Mouse (Mus musculus): ENCODE data around the gene Pdcd2l. TPM values are rescaled to one million over a fixed set of nuclear protein-coding genes. Genes with fewer than 3 reads are reported as not detected.
A peak's percentile ranks its signal among the peaks of the same experiment; 100 is the strongest.

Pdcd2l gene
- polyA plus RNA-seq, 1 experiment from 2014 or later = 67.7 TPM

DNA sequence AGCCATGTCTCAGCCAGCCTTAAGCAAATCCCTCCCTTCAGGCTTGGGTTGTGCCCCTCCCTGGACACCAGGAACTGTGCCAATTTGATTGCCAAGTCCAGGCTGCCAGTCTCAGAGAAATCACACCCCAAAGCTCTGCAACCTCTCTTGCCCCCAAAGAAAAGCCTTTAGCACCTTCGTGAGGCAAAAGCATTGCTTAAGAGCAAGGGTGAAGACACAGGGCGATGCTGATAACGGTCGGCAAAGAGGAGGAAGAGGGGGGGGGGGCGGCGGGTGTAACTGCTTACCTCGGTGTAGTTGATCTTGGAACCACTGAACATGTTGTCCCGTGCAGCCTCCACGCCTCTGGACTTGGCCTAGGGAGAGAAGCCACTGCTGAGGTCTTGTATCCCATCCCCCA is 32.2 kb upstream of the Pdcd2l start:
- WGBS = 44% methylated on average over 9 of the region's 9 CpGs

DNA sequence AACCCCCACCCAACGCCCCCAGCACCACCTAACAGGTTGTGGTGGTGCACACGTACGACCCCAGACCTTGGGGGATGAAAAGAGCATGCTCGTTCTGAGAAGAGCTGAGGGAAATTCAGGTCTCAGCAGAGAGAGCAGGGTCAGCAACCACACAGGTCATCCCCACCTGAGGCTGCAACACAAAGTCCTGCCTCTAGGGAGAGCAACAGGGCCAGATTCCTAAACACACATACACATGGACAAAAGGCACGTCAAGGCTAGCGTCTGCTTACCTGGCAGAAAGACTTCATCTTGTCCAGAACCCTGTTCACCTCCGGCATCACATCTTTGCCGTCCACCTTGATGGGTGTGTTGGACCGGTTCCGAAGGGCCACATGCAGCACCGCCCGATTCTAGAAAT is 30.4 kb upstream of the Pdcd2l start:
- Histone ChIP-seq H3K4me1 (peaks cover 39% of the 10 kb centered on the region), H3K27me3 (no peaks in the 10 kb centered on the region), H3K27ac (no peak overlapping the region), H3K4me2 (no peak overlapping the region), H3K4me3 (replicated peaks) (no peak overlapping the region), H3K9ac (no peak overlapping the region), H3K9me3 (replicated peaks) (no peaks in the 10 kb centered on the region), H3K36me3 (peaks cover 67% of the 10 kb centered on the region)
- WGBS = 90% methylated on average over 12 of the region's 12 CpGs
- no peak for ATAC-seq (replicated peaks; ENCODE audit: low FRiP score)

More for the DNA sequence above, 32.2 kb upstream of the Pdcd2l start:
- Histone ChIP-seq H3K9me3 (replicated peaks) (no peaks in the 10 kb centered on the region), H3K27ac (no peak overlapping the region), H3K4me1 (peaks cover 47% of the 10 kb centered on the region), H3K36me3 (peaks cover 49% of the 10 kb centered on the region), H3K4me2 (peak overlapping the region; percentile 68), H3K4me3 (replicated peaks) (peak overlapping the region; percentile 86), H3K27me3 (no peaks in the 10 kb centered on the region), H3K9ac (peak overlapping the region; percentile 90; the same call in 1 of the 2 replicates)
- ATAC-seq (replicated peaks; ENCODE audit: low FRiP score) = no peak

DNA sequence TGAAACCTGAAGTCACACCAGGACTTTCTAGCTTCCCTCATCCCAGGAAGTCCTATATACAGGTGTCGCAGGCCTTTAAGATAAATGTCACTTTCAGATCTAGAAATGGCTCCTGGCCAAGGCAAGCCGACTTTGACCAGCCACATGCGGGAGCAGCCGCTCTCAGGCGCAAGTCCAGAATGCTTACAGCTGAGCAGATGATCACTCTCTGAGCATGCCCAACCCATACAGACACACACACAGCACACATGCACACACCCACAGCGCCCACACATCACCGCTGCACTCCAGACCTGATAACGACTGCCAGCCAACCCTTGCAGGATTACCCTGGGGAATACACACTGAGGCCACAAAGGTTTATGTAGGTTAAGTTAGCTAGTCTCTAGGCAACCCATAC is 29.6 kb upstream of the Pdcd2l start:
- no peak overlapping the region for H3K9ac ChIP-seq

DNA sequence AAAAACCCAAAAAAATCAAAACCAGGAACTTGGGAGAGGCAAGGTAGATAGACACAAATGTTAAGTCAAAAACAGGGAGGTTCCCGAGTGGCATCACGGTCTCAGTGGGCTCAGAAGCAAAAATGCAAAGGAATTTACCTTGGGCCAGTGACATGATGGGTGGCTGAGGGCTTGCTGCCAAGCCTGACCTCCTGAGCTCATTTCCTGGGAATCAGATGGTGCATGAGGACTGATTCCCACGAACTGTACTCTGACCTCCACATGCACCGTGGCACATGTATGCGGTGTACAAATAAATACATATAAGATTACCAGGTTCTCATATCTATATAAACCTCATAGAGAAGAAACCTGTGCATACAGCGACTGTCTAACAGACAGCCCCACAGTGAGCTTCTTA is 27.8 kb upstream of the Pdcd2l start:
- 91% methylated on average over 6 of the region's 6 CpGs for WGBS
- no peak for ATAC-seq (replicated peaks; ENCODE audit: low FRiP score)
- Histone ChIP-seq H3K4me3 (replicated peaks) (no peak overlapping the region), H3K9ac (no peak overlapping the region), H3K27me3 (no peaks in the 10 kb centered on the region), H3K36me3 (peaks cover 92% of the 10 kb centered on the region), H3K27ac (no peak overlapping the region), H3K9me3 (replicated peaks) (no peaks in the 10 kb centered on the region), H3K4me2 (no peak overlapping the region), H3K4me1 (peaks cover 33% of the 10 kb centered on the region)

More for the DNA sequence above, 29.6 kb upstream of the Pdcd2l start:
- H3K36me3 ChIP-seq = peaks cover 75% of the 10 kb centered on the region
- ATAC-seq (replicated peaks; ENCODE audit: low FRiP score) = no peak
- H3K27ac ChIP-seq = no peak overlapping the region
- WGBS = 76% methylated on average over 8 of the region's 8 CpGs
- no peaks in the 10 kb centered on the region for H3K27me3 ChIP-seq
- H3K4me2 ChIP-seq = no peak overlapping the region
- H3K4me3 ChIP-seq (replicated peaks) = no peak overlapping the region
- H3K4me1 ChIP-seq = peaks cover 39% of the 10 kb centered on the region
- H3K9me3 ChIP-seq (replicated peaks) = no peaks in the 10 kb centered on the region

DNA sequence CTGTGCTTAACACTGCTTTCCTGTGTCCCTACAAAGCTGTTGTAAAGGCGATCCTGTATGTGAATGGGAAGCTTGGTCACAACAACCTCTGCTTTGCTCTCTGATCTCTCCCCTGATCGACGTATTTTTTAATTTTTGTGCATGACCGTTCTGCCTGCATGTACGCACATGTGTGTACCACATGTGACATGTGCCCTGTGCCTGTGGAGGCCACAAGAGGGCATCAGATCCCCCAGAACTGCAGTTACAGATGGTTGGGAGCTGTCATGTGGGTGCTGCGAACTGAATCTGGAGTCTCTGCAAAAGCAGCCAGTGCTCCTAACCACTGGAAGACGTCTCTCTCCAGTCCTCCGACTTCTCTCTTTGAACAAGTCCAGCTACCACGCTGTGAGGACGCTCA is 25.9 kb upstream of the Pdcd2l start:
- WGBS = 95% methylated on average over 10 of the region's 10 CpGs

DNA sequence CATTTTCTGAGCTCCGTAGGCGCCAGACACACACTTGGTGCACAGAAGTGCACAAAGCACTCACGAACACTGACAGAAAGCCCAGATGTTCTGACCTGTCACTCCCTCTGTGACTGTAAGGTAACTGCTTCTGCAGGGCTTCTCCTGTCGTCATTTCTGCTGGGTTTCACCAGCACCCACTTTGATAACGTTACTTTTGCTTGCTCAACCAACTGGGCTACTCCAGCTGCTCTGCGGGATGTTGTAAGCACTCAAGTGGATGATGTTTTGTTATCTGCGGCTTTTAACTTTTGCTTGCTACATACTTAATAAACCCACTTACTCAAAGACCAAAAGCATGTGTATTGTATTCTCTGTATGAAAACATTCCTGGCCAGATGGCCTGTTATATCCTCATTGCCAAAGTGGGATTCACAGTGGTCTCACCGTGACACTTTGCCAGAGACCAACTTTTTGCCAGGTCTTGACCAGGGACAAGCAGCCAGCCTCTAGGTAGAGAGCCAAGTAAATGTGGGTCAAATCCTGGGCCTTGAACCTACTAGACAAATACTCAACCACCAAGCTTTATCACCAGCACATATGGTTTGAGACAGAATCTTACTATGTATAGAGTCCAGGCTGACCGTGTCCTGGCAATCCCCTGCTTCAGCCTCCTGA is 25.3 kb upstream of the Pdcd2l start:
- WGBS = 91% methylated on average over 9 of the region's 9 CpGs
- Histone ChIP-seq H3K4me3 (replicated peaks) (no peak overlapping the region), H3K9me3 (replicated peaks) (no peaks in the 10 kb centered on the region), H3K27ac (no peak overlapping the region), H3K9ac (no peak overlapping the region), H3K4me2 (no peak overlapping the region), H3K4me1 (peaks cover 8% of the 10 kb centered on the region), H3K27me3 (no peaks in the 10 kb centered on the region), H3K36me3 (peaks cover 99% of the 10 kb centered on the region)
- no peak for ATAC-seq (replicated peaks; ENCODE audit: low FRiP score)

More for the DNA sequence above, 25.9 kb upstream of the Pdcd2l start:
- peaks cover 13% of the 10 kb centered on the region for H3K4me1 ChIP-seq
- ATAC-seq (replicated peaks; ENCODE audit: low FRiP score) = no peak
- no peaks in the 10 kb centered on the region for H3K9me3 ChIP-seq (replicated peaks)
- no peaks in the 10 kb centered on the region for H3K27me3 ChIP-seq
- no peak overlapping the region for H3K9ac ChIP-seq
- H3K4me2 ChIP-seq = no peak overlapping the region
- H3K4me3 ChIP-seq (replicated peaks) = no peak overlapping the region
- H3K27ac ChIP-seq = no peak overlapping the region
- H3K36me3 ChIP-seq = peaks cover 99% of the 10 kb centered on the region

DNA sequence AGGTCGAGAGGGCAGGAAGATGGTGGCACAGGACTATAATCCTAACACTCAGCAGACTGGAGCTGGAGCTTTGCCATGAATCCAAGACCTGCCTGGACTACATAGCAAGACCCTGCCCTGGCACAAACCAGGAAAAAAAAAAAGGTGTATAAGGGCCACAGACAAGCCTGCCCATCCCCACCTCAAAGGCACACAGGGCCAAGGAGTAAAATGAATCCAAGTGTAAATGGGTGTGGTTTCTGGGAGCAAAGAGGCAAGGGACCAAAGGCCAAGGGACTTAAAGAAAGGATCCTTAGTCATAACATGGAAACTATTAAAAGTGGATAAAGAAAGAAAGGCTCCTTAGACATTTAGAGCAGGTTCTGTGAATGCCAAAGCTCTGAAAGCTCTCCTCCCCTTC is 22.0 kb upstream of the Pdcd2l start:
- no peaks in the 10 kb centered on the region for H3K27me3 ChIP-seq
- H3K4me3 ChIP-seq (replicated peaks) = no peak overlapping the region
- no peaks in the 10 kb centered on the region for H3K9me3 ChIP-seq (replicated peaks)
- no peaks in the 10 kb centered on the region for H3K4me1 ChIP-seq
- no peak overlapping the region for H3K4me2 ChIP-seq
- H3K27ac ChIP-seq = no peak overlapping the region
- ATAC-seq (replicated peaks; ENCODE audit: low FRiP score) = no peak
- H3K36me3 ChIP-seq = peaks cover 100% of the 10 kb centered on the region
- no peak overlapping the region for H3K9ac ChIP-seq
- 85% methylated on average over 1 of the region's 1 CpGs for WGBS

DNA sequence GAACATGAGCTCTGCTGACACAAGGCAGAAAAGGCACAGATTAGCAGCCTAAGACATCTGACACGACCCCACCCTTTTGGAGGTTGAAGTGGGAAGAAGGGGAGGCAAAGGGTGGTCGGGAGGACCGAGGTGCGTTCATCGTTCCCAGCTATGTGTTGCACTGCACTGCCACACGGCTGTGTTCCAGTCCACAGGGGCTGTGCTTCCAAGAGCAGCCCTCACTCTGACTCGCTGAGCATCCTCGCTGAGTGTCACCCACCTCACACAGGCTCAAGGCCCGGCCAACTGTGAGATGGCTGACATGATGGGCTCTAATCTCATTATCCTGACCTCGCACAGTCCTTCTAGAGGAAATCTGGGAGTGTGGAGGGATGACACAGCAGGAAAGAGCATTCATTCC is 20.0 kb upstream of the Pdcd2l start:
- no peaks in the 10 kb centered on the region for H3K9me3 ChIP-seq (replicated peaks)
- WGBS = 85% methylated on average over 10 of the region's 10 CpGs
- H3K27ac ChIP-seq = no peak overlapping the region
- peaks cover 100% of the 10 kb centered on the region for H3K36me3 ChIP-seq
- no peak for ATAC-seq (replicated peaks; ENCODE audit: low FRiP score)
- H3K4me3 ChIP-seq (replicated peaks) = no peak overlapping the region
- no peak overlapping the region for H3K9ac ChIP-seq
- no peak overlapping the region for H3K4me2 ChIP-seq
- no peaks in the 10 kb centered on the region for H3K4me1 ChIP-seq
- H3K27me3 ChIP-seq = no peaks in the 10 kb centered on the region

DNA sequence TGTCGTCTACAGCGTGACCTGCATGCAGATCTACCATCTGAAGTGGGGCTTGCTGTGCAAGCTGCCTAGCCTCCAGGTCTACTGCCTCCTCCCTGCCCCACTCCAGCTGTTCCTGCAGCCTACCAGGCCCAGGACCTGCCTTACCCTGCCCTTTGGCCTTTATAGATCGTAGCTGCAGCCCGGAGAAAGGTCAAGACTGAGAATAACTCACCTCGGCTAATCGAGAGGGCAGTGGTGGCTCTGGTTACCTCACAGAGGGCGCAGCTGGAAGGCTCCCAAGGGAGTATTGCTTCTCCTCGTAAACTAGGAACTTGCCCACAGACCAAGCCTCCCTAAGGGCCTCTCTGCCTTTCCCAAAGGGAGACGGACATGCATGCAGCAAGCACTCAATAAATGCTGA is 19.0 kb upstream of the Pdcd2l start:
- no peak for ATAC-seq (replicated peaks; ENCODE audit: low FRiP score)
- no peaks in the 10 kb centered on the region for H3K27me3 ChIP-seq
- peaks cover 100% of the 10 kb centered on the region for H3K36me3 ChIP-seq
- no peaks in the 10 kb centered on the region for H3K9me3 ChIP-seq (replicated peaks)
- H3K4me3 ChIP-seq (replicated peaks) = no peak overlapping the region
- H3K4me2 ChIP-seq = no peak overlapping the region
- 63% methylated on average over 9 of the region's 9 CpGs for WGBS
- H3K27ac ChIP-seq = no peak overlapping the region
- H3K4me1 ChIP-seq = no peaks in the 10 kb centered on the region
- no peak overlapping the region for H3K9ac ChIP-seq

DNA sequence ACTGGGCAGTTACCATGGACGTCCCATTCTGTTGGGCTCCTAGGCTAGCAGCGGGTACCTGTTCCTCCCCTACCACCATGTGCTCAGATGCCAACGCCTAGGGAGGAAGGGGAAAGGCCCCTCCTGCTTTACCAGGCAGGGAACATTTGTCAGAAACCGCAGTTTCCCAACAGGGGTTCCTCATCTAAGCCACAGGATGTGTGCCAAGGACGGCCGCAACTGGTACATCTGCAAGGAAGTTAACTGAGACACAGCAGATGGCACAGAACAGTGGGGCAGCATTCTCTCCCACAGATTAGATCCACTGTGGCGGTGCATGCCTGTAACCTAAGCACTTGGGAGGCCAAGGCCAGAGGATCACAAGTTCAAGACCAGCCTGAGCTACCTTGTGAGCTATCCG is 18.2 kb upstream of the Pdcd2l start:
- 91% methylated on average over 8 of the region's 8 CpGs for WGBS
- Histone ChIP-seq H3K9ac (no peak overlapping the region), H3K27me3 (no peaks in the 10 kb centered on the region), H3K9me3 (replicated peaks) (no peaks in the 10 kb centered on the region), H3K4me2 (no peak overlapping the region), H3K4me3 (replicated peaks) (no peak overlapping the region), H3K4me1 (no peaks in the 10 kb centered on the region), H3K27ac (no peak overlapping the region), H3K36me3 (peaks cover 100% of the 10 kb centered on the region)
- no peak for ATAC-seq (replicated peaks; ENCODE audit: low FRiP score)

DNA sequence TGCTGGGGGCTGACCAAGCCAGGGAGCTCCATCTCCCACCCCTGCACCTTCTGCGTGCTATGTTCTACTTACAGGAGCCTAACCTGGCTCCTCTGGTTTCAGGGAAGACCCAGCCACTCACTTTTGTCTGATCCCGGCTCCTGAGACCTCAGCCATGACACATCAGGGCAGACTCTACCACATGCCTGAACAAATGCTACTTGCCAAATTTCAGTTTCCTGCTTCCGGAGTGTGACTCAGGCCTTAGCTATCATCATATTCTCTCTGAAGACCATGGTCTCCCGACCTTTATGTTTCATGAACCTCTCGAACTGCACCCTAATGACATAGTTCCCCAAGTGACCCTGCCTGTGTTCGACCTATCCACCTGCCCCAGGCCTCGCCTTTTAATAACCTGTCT is 16.8 kb upstream of the Pdcd2l start:
- Histone ChIP-seq H3K9me3 (replicated peaks) (no peaks in the 10 kb centered on the region), H3K4me2 (no peak overlapping the region), H3K4me3 (replicated peaks) (no peak overlapping the region), H3K9ac (no peak overlapping the region), H3K4me1 (no peaks in the 10 kb centered on the region), H3K27me3 (no peaks in the 10 kb centered on the region), H3K36me3 (peaks cover 100% of the 10 kb centered on the region), H3K27ac (no peak overlapping the region)
- WGBS = 90% methylated on average over 7 of the region's 7 CpGs
- no peak for ATAC-seq (replicated peaks; ENCODE audit: low FRiP score)

DNA sequence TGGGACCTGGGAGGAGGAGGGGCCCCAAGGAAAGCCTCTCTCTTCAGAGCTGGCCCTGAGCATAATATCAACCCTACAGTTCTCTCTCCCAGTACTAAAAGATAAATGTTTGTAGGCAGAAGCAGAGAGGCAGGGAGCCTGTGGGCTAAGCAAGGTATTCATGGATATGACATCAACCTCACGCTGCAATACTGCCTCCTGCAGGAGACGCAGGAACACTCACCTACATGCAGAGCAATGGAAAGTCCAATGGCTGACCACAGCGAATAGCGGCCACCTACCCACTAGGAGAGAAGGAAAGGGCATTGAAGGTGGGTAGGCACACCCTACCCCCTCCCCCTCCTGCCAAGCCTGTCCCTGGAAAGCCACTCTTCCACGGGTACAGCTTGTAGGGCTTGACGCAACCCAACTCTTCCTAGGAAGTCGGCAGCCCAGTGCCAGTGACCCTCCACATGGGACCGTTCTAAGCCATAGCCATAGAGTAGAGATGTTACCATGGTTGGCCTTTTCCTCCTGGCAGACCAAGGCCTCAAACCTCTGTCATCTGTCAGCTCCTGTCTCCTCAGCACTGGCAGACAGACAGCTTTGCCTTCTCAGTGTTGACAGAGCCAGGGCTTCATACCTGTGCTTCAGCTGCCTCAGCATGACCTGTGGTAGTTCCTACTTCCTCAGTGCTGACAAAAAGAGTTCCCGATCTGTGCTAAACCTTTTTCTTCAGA is 11.7 kb upstream of the Pdcd2l start:
- Histone ChIP-seq H3K4me1 (no peaks in the 10 kb centered on the region), H3K9me3 (replicated peaks) (no peaks in the 10 kb centered on the region), H3K36me3 (peaks cover 100% of the 10 kb centered on the region), H3K4me2 (no peak overlapping the region), H3K27me3 (no peaks in the 10 kb centered on the region), H3K4me3 (replicated peaks) (no peak overlapping the region), H3K27ac (no peak overlapping the region), H3K9ac (no peak overlapping the region)
- ATAC-seq (replicated peaks; ENCODE audit: low FRiP score) = no peak
- 88% methylated on average over 9 of the region's 9 CpGs for WGBS
